Mouse (Mus musculus) liver, embryonic 11.5 days (tissue): ENCODE data around the gene Nkx3-2. TPM values are rescaled to one million over a fixed set of nuclear protein-coding genes. Genes with fewer than 3 reads are reported as not detected.

ENCODE experiments used
- ATAC-seq: fragments of 200-750 bp; cut with Nextera tagmentation; replicated peaks from 2 replicates; pipeline ENCODE4 v1.8.0; 2017; ENCODE audit warnings: moderate number of reproducible peaks, mild to moderate bottlenecking, moderate TSS enrichment, moderate library complexity; ENCODE audit not compliant: low FRiP score
- DNase-seq: peaks from one replicate; pipeline ENCODE4 v3.0.0-alpha.2; 2017; ENCODE audit warnings: low spot score
- H3K27ac ChIP-seq: fragments of 300-500 bp; sonication (generic); 2 replicates; pipeline ENCODE4 v1.5.1; 2014; ENCODE audit warnings: mild to moderate bottlenecking, low read depth, low read length, control low read depth
- H3K27me3 ChIP-seq: fragments of 300-500 bp; sonication (generic); replicated peaks from 2 replicates; pipeline ENCODE4 v1.6.1; 2014; ENCODE audit warnings: low read length, mixed read lengths; ENCODE audit not compliant: control insufficient read depth, insufficient read depth
- H3K36me3 ChIP-seq: fragments of 300-500 bp; sonication (generic); 2 replicates; pipeline ENCODE4 v1.6.1; 2014; ENCODE audit warnings: mild to moderate bottlenecking, low read length, moderate library complexity, mixed read lengths; ENCODE audit not compliant: control insufficient read depth, insufficient read depth
- H3K4me1 ChIP-seq: fragments of 300-500 bp; sonication (generic); replicated peaks from 2 replicates; pipeline ENCODE4 v1.6.1; 2014; ENCODE audit warnings: low read length, mixed read lengths; ENCODE audit not compliant: control insufficient read depth, insufficient read depth
- H3K4me2 ChIP-seq: fragments of 300-500 bp; sonication (generic); 2 replicates; pipeline ENCODE4 v1.6.1; 2014; ENCODE audit warnings: mild to moderate bottlenecking, control low read depth, moderate library complexity
- H3K4me3 ChIP-seq: fragments of 300-500 bp; sonication (generic); 2 replicates; pipeline ENCODE4 v1.5.1; 2014; ENCODE audit warnings: low read depth, low read length, control low read depth
- H3K9ac ChIP-seq: fragments of 300-500 bp; sonication (generic); 2 replicates; pipeline ENCODE4 v1.6.1; 2014; ENCODE audit warnings: low read depth, low read length, control low read depth
- H3K9me3 ChIP-seq: fragments of 300-500 bp; sonication (generic); 2 replicates; pipeline ENCODE4 v1.6.1; 2016; ENCODE audit warnings: low read length, inconsistent platforms, mixed read lengths; ENCODE audit not compliant: control insufficient read depth
- WGBS: fragments of 180-500 bp; shearing (Covaris S2); extraction: QIAGEN DNeasy Blood & Tissue Kit; methylation state at CpG from one replicate; pipeline ENCODE4 v1.1.7; 2014; 5-methylcytosine and 5-hydroxymethylcytosine counted together
- polyA plus RNA-seq: library from polyadenylated mRNA; unstranded; fragments of >200 nt; fragmentation: Nextera tagmentation; extraction: Ambion mirVana; gene quantifications from 2 replicates; pipeline ENCODE4 v1.2.1, GENCODE M21; 2014

Gene Nkx3-2
- polyA plus RNA-seq, 1 experiment from 2014 or later, result 0.47 TPM

GRCm38 (mm10) chr5:41744898-41745780 is 19.2 kb downstream of the Nkx3-2 start:
- Histone ChIP-seq H3K27ac (no peak overlapping the region), H3K4me2 (no peak overlapping the region), H3K9ac (no peak overlapping the region), H3K4me3 (no peak overlapping the region), H3K4me1 (no peaks in the 10 kb centered on the region), H3K27me3 (peaks cover 60% of the 10 kb centered on the region), H3K9me3 (no peaks in the 10 kb centered on the region), H3K36me3 (no peaks in the 10 kb centered on the region)
- no peak for ATAC-seq
- WGBS, result 7% methylated on average over 13 of the region's 15 CpGs
- DNase-seq, result no peak

- Histone ChIP-seq H3K9me3 (no peaks in the 10 kb centered on the region), H3K4me2 (no peak overlapping the region), H3K27me3 (peaks cover 51% of the 10 kb centered on the region), H3K27ac (no peak overlapping the region), H3K9ac (no peak overlapping the region), H3K4me1 (no peaks in the 10 kb centered on the region), H3K36me3 (no peaks in the 10 kb centered on the region), H3K4me3 (no peak overlapping the region)
- no peak for ATAC-seq
- 9% methylated on average over 7 of the region's 7 CpGs for whole genome bisulfite sequencing
- DNase-seq, result no peak
These were observed 20.1 kb downstream of the Nkx3-2 start for GRCm38 (mm10) chr5:41744234-41744633.

- no peak overlapping the region for H3K4me2 ChIP-seq
- DNase-seq, result no peak
- H3K4me3 ChIP-seq, result no peak overlapping the region
- H3K27me3 ChIP-seq, result peaks cover 4% of the 10 kb centered on the region
- no peaks in the 10 kb centered on the region for H3K36me3 ChIP-seq
- H3K9me3 ChIP-seq, result no peaks in the 10 kb centered on the region
- no peak overlapping the region for H3K27ac ChIP-seq
- no peaks in the 10 kb centered on the region for H3K4me1 ChIP-seq
- whole genome bisulfite sequencing, result 49% methylated on average over 6 of the region's 6 CpGs
- no peak overlapping the region for H3K9ac ChIP-seq
- ATAC-seq, result no peak
These were observed 25.5 kb downstream of the Nkx3-2 start for GRCm38 (mm10) chr5:41738817-41739216.

- no peaks in the 10 kb centered on the region for H3K4me1 ChIP-seq
- H3K9ac ChIP-seq, result no peak overlapping the region
- H3K9me3 ChIP-seq, result no peaks in the 10 kb centered on the region
- H3K4me3 ChIP-seq, result no peak overlapping the region
- ATAC-seq (no peak), DNase-seq (no peak)
- no peak overlapping the region for H3K27ac ChIP-seq
- H3K27me3 ChIP-seq, result no peaks in the 10 kb centered on the region
- WGBS, result 67% methylated on average over 5 of the region's 5 CpGs
- no peak overlapping the region for H3K4me2 ChIP-seq
- no peaks in the 10 kb centered on the region for H3K36me3 ChIP-seq
These were observed 27.3 kb downstream of the Nkx3-2 start for GRCm38 (mm10) chr5:41737039-41737438.

GRCm38 (mm10) chr5:41727017-41727416 is 37.3 kb downstream of the Nkx3-2 start:
- Histone ChIP-seq H3K9ac (no peak overlapping the region), H3K4me1 (no peaks in the 10 kb centered on the region), H3K4me2 (no peak overlapping the region), H3K27me3 (no peaks in the 10 kb centered on the region), H3K4me3 (no peak overlapping the region), H3K9me3 (no peaks in the 10 kb centered on the region), H3K27ac (no peak overlapping the region), H3K36me3 (no peaks in the 10 kb centered on the region)
- ATAC-seq (no peak), DNase-seq (no peak)
- WGBS, result 51% methylated on average over 1 of the region's 1 CpGs

- Histone ChIP-seq H3K4me3 (no peak overlapping the region), H3K4me2 (no peak overlapping the region), H3K9ac (no peak overlapping the region), H3K36me3 (no peaks in the 10 kb centered on the region), H3K4me1 (no peaks in the 10 kb centered on the region), H3K27ac (no peak overlapping the region), H3K27me3 (no peaks in the 10 kb centered on the region), H3K9me3 (no peaks in the 10 kb centered on the region)
- DNase-seq (no peak), ATAC-seq (no peak)
- WGBS, result 85% methylated on average over 6 of the region's 6 CpGs
These were observed 38.7 kb downstream of the Nkx3-2 start for GRCm38 (mm10) chr5:41725573-41725972.

Other genes with a start within 250 kb of the Nkx3-2 start
- gene Rab28, start 56.3 kb downstream of the Nkx3-2 start, polyA plus RNA-seq, result 43.8 and 50.4 TPM in 2 replicates
- 19.1 and 21.0 TPM in 2 replicates for gene Bod1l, start 79.8 kb upstream of the Nkx3-2 start, polyA plus RNA-seq